Mouse (Mus musculus): ENCODE results near the gene Cdadc1.

The Cdadc1 gene

GRCm38 (mm10) chr14:59543956-59544355 is 53.8 kb downstream of the Cdadc1 start:
- DNase-seq (ENCODE audit: low read depth, low spot score) = no peak

GRCm38 (mm10) chr14:59543158-59543826 is 54.5 kb downstream of the Cdadc1 start:
- DNase-seq (ENCODE audit: low read depth, low spot score) = no peak

DNA sequence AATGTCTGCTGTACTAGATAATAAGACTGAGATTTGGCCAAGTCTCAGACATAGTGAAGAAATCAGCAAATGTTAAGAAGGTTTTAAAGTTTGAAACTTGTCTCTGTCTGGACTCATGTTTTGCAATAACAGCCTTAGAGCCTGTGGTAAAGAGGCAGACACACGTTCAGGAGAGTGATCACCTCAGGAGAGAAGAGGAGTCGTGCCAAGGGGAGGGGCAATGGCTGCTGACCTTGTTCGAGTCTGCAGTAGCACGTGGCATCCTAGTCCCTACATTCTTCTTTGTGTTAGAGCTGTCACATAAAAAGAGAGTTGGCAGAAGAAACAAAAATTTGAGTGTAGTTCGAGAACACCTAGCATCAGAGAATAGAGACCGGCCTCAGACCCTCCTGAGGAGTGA is 57.0 kb downstream of the Cdadc1 start:
- no peak for DNase-seq (ENCODE audit: low read depth, low spot score)

DNA sequence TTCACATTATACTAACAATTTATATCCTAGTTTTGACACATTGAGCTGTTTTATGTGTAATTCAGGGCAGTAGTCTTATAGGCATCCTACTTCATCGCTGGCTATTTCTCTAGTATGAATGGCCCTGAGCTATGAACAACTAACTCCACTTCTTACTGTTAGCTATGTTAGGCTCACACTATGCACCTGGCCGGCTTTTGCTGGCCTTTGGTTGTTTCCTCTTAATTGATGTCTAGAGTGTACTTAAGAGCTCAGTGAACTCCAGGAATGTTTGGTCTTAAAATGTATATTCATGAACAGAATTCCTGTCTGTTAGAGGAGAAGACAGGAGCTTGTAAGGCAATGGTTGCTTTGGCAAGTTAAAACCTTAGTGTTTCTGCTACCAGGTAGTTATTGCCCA is 57.5 kb downstream of the Cdadc1 start:
- DNase-seq (ENCODE audit: low read depth, low spot score) = no peak

GRCm38 (mm10) chr14:59537829-59538432 is 59.8 kb downstream of the Cdadc1 start:
- no peak for DNase-seq (ENCODE audit: low read depth, low spot score)

GRCm38 (mm10) chr14:59533908-59534307 is 63.9 kb downstream of the Cdadc1 start:
- no peak for DNase-seq (ENCODE audit: low read depth, low spot score)

DNA sequence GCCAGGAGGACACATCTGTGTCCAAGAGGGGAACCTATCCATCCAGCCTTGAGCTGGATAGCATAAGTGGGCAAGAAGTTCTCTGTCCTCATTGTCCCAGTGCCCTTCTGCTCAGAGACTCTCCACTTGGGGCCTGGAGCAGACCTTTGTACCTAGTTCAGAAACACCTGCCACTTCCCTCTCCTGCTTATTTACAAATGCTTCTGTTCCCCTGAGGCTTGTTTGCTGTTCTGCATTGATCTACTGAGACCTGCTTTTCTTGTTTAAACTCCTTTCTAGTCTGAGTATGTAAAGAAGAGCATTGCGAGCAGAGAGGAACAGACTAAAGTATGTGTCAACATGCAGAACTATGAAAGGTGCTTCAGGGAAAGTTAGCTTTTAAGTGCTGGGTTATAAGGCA is 64.8 kb downstream of the Cdadc1 start:
- DNase-seq (ENCODE audit: low read depth, low spot score) = no peak

DNA sequence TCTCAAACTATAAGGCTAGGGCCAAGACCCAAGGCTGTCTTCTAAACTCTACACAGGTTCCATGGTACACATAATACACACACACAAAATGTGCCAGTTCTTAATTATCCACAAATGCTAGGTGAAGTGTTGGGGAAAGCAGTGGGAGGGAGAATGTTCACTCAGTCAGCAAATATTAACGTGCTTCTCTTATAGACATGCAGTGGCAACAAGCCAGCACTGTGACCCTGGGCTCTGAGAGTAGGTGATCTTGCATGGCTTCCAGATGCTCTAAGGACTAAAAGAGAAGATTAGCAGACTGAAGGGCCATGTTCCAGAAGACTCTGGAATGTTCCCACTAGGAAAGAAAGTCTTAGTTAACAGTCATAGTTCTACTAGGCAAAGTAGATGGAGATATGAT is 67.0 kb downstream of the Cdadc1 start:
- no peak for DNase-seq (ENCODE audit: low read depth, low spot score)

DNA sequence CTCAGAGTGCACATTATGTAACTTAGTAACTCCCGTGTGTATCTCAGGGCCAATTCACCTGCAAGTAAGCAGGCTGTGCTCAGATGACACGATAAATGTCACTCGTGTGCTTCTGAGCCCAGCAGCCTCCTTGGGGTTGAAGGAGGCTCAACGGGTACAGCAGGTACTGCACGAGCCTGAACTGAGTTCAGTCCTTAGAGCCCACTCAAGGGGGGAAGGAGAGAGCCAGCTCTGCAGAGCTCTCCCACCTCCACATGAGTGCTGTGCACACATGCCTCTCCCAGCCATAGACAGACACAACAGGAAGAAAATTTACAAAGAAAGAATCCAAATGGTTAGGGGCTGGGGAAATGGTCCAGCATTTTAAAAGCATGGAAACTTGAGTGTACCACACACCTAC is 71.9 kb downstream of the Cdadc1 start:
- DNase-seq (ENCODE audit: low read depth, low spot score) = no peak

DNA sequence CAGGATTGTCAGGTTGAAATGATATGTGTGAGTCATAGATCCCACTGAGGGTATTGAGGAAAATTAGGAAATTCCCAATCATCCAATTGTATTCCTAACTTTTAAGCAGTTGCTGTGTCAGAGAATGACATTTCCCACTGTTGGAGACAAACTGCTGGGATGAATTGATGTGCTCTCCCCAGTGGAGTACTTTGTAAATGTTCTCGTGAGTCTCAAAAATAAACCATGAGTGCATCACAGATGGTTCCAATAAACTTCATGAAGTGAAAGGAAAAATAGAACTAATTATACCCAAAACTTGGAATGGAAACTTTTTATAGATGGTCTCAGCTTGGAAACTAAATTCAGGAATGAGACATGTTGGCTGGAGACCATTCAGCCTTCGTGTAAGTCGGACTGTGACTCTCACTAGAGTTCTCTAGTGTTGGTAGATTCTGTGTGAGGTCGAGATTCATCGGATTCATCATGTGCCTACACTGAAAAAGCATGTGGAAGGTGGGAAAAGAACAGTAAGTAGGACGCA is 83.8 kb downstream of the Cdadc1 start:
- no peak for DNase-seq (ENCODE audit: low read depth, low spot score)
